Mouse (Mus musculus) frontal cortex, adult 2 months (tissue): ENCODE data around the gene Vezt. TPM values are rescaled to one million over a fixed set of nuclear protein-coding genes. Genes with fewer than 3 reads are reported as not detected.

Experiments
- polyA plus RNA-seq: library from polyadenylated mRNA; depleted of rRNA; stranded (reverse); fragments of >200 nt; gene quantifications from 2 replicates; pipeline ENCODE4 v1.2.3, GENCODE M21; 2012; rRNA removed

The Vezt gene
- polyA plus RNA-seq, 1 experiment = 38.8 TPM

Other genes with a start within 250 kb of the Vezt start
- 0.04 TPM in 2 replicates for gene Usp44, start 204.3 kb downstream of the Vezt start, polyA plus RNA-seq
- gene Metap2, start 138.7 kb downstream of the Vezt start, polyA plus RNA-seq = 140 and 148 TPM in 2 replicates
- gene Fgd6, start 184 bp upstream of the Vezt start, polyA plus RNA-seq = 6.6 and 7.0 TPM in 2 replicates
- 8.6 and 9.2 TPM in 2 replicates for gene Nr2c1, start 112.2 kb upstream of the Vezt start, polyA plus RNA-seq
- gene Ndufa12, start 162.9 kb upstream of the Vezt start, polyA plus RNA-seq = 249 and 271 TPM in 2 replicates